Mouse (Mus musculus): ENCODE data around the gene Cryga. TPM values are rescaled to one million over a fixed set of nuclear protein-coding genes. Genes with fewer than 3 reads are reported as not detected.

Cryga gene
- not detected for polyA plus RNA-seq (2017; shearing (Covaris generic))

GRCm38 (mm10) chr1:65103273-65103672 is at the start of gene Cryga:
Cryga (minus strand) TSS chr1:65103373.

GRCm38 (mm10) chr1:65122574-65123372 is 19.6 kb upstream of the Cryga start, which contains the start of gene D630023F18Rik:
D630023F18Rik (minus strand) TSS chr1:65123214.

GRCm38 (mm10) chr1:65119438-65119837 is 16.3 kb upstream of the Cryga start, which contains the start of gene Gm28845:
Gm28845 (minus strand) TSS chr1:65119558.

GRCm38 (mm10) chr1:65082188-65082587 is 21.0 kb downstream of the Cryga start, which contains the start of gene Crygb:
Crygb (minus strand) TSS chr1:65082288.

GRCm38 (mm10) chr1:65073589-65073988 is 29.6 kb downstream of the Cryga start, which contains the start of gene Crygc:
Crygc (minus strand) TSS chr1:65073689.

GRCm38 (mm10) chr1:65063352-65063751 is 39.8 kb downstream of the Cryga start, which contains the start of gene Crygd:
Crygd (minus strand) TSS chr1:65063452.

GRCm38 (mm10) chr1:65050952-65051351 is 52.2 kb downstream of the Cryga start, which contains the start of gene Cryge:
Cryge (minus strand) TSS chr1:65051149.

Other genes with a start within 250 kb of the Cryga start
- gene Plekhm3, start 146.5 kb downstream of the Cryga start, polyA plus RNA-seq (2017; shearing (Covaris generic)) = 37.8 TPM
- not detected for gene Akr1cl, start 70.6 kb downstream of the Cryga start, polyA plus RNA-seq (2017; shearing (Covaris generic))
- not detected for gene Cryge, start 52.2 kb downstream of the Cryga start, polyA plus RNA-seq (2017; shearing (Covaris generic))
- gene Crygd, start 39.9 kb downstream of the Cryga start, polyA plus RNA-seq (2017; shearing (Covaris generic)) = not detected
- gene Crygc, start 29.7 kb downstream of the Cryga start, polyA plus RNA-seq (2017; shearing (Covaris generic)) = not detected
- not detected for gene Crygb, start 21.1 kb downstream of the Cryga start, polyA plus RNA-seq (2017; shearing (Covaris generic))
- not detected for gene Gm28845, start 16.2 kb upstream of the Cryga start, polyA plus RNA-seq (2017; shearing (Covaris generic))
- gene D630023F18Rik, start 19.8 kb upstream of the Cryga start, polyA plus RNA-seq (2017; shearing (Covaris generic)) = not detected
- 3.2 TPM for gene Idh1, start 83.1 kb upstream of the Cryga start, polyA plus RNA-seq (2017; shearing (Covaris generic))
- gene Pikfyve, start 83.3 kb upstream of the Cryga start, polyA plus RNA-seq (2017; shearing (Covaris generic)) = 18.0 TPM
- not detected for gene Pth2r, start 178.7 kb upstream of the Cryga start, polyA plus RNA-seq (2017; shearing (Covaris generic))

Data from effector memory CD4-positive, alpha-beta T cell, adult 7 months (primary cell).